Mouse (Mus musculus) embryonic facial prominence, embryonic 15.5 days (tissue): ENCODE results near the gene Ube3a. TPM values are rescaled to one million over a fixed set of nuclear protein-coding genes. Genes with fewer than 3 reads are reported as not detected.

Experiments used
- ATAC-seq: fragments of 200-750 bp; cut with Nextera tagmentation; 2 replicates; pipeline ENCODE4 v1.8.0; 2017; ENCODE audit warnings: low read depth, moderate TSS enrichment; ENCODE audit not compliant: insufficient number of reproducible peaks, low FRiP score, low TSS enrichment
- H3K27ac ChIP-seq: fragments of 300-500 bp; sonication (generic); replicated peaks from 2 replicates; pipeline ENCODE4 v1.5.1; 2015; ENCODE audit warnings: mild to moderate bottlenecking, inconsistent platforms
- H3K27me3 ChIP-seq: fragments of 300-500 bp; sonication (generic); 2 replicates; pipeline ENCODE4 v1.6.1; 2015; ENCODE audit warnings: inconsistent platforms
- H3K36me3 ChIP-seq: fragments of 300-500 bp; sonication (generic); 2 replicates; pipeline ENCODE4 v1.6.1; 2015; ENCODE audit warnings: mild to moderate bottlenecking, inconsistent platforms
- H3K4me1 ChIP-seq: fragments of 300-500 bp; sonication (generic); 2 replicates; pipeline ENCODE4 v1.6.1; 2015; ENCODE audit warnings: inconsistent platforms
- H3K4me2 ChIP-seq: fragments of 300-500 bp; sonication (generic); replicated peaks from 2 replicates; pipeline ENCODE4 v1.6.1; 2015; ENCODE audit warnings: mild to moderate bottlenecking, inconsistent platforms
- H3K4me3 ChIP-seq: fragments of 300-500 bp; sonication (generic); replicated peaks from 2 replicates; pipeline ENCODE4 v1.5.1; 2015; ENCODE audit warnings: mild to moderate bottlenecking, inconsistent platforms
- H3K9ac ChIP-seq: fragments of 300-500 bp; sonication (generic); 2 replicates; pipeline ENCODE4 v1.6.1; 2015; ENCODE audit warnings: inconsistent platforms
- H3K9me3 ChIP-seq: fragments of 300-500 bp; sonication (generic); replicated peaks from 2 replicates; pipeline ENCODE4 v1.6.1; 2016; ENCODE audit warnings: inconsistent platforms
- WGBS: fragments of 180-500 bp; shearing (Covaris S2); methylation state at CpG from one replicate; pipeline ENCODE4 v1.1.7; 2015; 5-methylcytosine and 5-hydroxymethylcytosine counted together
- polyA plus RNA-seq: library from polyadenylated mRNA; unstranded; fragments of >200 nt; fragmentation: Nextera tagmentation; extraction: Ambion mirVana; gene quantifications from 2 replicates; pipeline ENCODE4 v1.2.1, GENCODE M21; 2015

Gene Ube3a
- polyA plus RNA-seq, 1 experiment from 2014 or later, result 135 TPM

DNA sequence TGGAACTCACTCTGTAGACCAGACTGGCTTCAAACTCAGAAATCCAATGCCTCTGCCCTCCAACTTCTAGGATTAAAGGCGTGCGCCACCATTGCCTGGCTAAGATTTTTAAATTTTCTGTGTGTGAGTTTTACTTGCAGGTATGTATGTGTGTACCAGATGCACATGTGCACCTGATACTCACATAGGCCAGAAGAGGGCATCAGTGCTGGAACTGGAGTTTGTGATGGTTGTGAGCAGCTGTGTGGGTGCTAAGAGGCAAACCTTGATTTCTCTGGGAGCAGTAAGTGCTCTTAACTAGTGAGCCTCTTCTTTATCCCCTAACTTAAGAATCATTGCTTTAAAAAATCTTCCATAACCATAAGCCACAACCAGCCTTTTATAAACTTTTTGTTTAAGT is 17.0 kb downstream of the Ube3a start:
- Histone ChIP-seq H3K4me3 (no peak overlapping the region), H3K27me3 (no peaks in the 10 kb centered on the region), H3K9me3 (no peaks in the 10 kb centered on the region), H3K4me2 (no peak overlapping the region), H3K27ac (no peak overlapping the region), H3K4me1 (no peaks in the 10 kb centered on the region), H3K36me3 (0 out of 2 replicates have a peak, but pooled peaks cover 6% of the 10 kb centered on the region), H3K9ac (no peak overlapping the region)
- ATAC-seq, result no peak
- WGBS, result 100% methylated on average over 2 of the region's 2 CpGs

DNA sequence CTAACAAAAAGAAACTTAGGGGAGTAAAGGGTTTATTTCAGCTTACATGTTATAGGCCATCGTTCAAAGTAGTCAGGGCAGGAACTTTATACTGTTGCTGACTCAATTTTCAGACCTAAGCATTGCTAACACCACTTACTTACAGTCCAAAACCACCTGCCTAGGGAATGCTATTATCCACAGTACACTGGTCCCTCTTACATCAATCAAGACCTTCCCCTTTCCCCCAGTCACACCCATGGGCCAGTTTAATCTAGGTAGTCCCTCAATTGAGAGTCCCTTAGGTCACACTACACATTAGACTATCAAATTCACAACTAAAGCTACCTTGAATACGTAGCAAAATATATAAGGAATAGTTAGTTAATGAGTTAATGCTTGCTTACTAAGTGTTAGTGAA is 24.8 kb downstream of the Ube3a start:
- ATAC-seq, result no peak
- Histone ChIP-seq H3K4me1 (no peaks in the 10 kb centered on the region), H3K4me2 (no peak overlapping the region), H3K27me3 (no peaks in the 10 kb centered on the region), H3K9me3 (0 out of 2 replicates have a peak, but pooled peaks cover 4% of the 10 kb centered on the region), H3K27ac (no peak overlapping the region), H3K4me3 (no peak overlapping the region), H3K9ac (no peak overlapping the region), H3K36me3 (peaks cover 20% of the 10 kb centered on the region)
- WGBS, result 96% methylated on average over 2 of the region's 2 CpGs

- H3K4me3 ChIP-seq, result no peak overlapping the region
- 88% methylated on average over 1 of the region's 1 CpGs for WGBS
- H3K9me3 ChIP-seq, result no peaks in the 10 kb centered on the region
- no peaks in the 10 kb centered on the region for H3K27me3 ChIP-seq
- ATAC-seq, result no peak
- no peak overlapping the region for H3K27ac ChIP-seq
- H3K9ac ChIP-seq, result no peak overlapping the region
- no peak overlapping the region for H3K4me2 ChIP-seq
- H3K4me1 ChIP-seq, result no peaks in the 10 kb centered on the region
- H3K36me3 ChIP-seq, result no peaks in the 10 kb centered on the region
Observed at GRCm38 (mm10) chr7:59265538-59265937, 37.0 kb downstream of the Ube3a start.

- Histone ChIP-seq H3K4me2 (no peak overlapping the region), H3K27ac (no peak overlapping the region), H3K4me1 (no peaks in the 10 kb centered on the region), H3K9ac (no peak overlapping the region), H3K27me3 (no peaks in the 10 kb centered on the region), H3K36me3 (peaks cover 14% of the 10 kb centered on the region), H3K9me3 (no peaks in the 10 kb centered on the region), H3K4me3 (no peak overlapping the region)
- 74% methylated on average over 4 of the region's 4 CpGs for WGBS
- ATAC-seq, result no peak
Observed at GRCm38 (mm10) chr7:59271775-59272174, 43.2 kb downstream of the Ube3a start.

GRCm38 (mm10) chr7:59312576-59312975 is 84.0 kb downstream of the Ube3a start:
- Histone ChIP-seq H3K36me3 (0 out of 2 replicates have a peak, but pooled peaks cover 4% of the 10 kb centered on the region), H3K4me2 (no peak overlapping the region), H3K27ac (no peak overlapping the region), H3K4me3 (no peak overlapping the region), H3K9me3 (no peaks in the 10 kb centered on the region), H3K27me3 (no peaks in the 10 kb centered on the region), H3K4me1 (no peaks in the 10 kb centered on the region), H3K9ac (no peak overlapping the region)
- no peak for ATAC-seq
- WGBS, result 90% methylated on average over 1 of the region's 1 CpGs

- H3K4me2 ChIP-seq, result no peak overlapping the region
- WGBS, result 90% methylated on average over 1 of the region's 1 CpGs
- no peak overlapping the region for H3K9ac ChIP-seq
- no peaks in the 10 kb centered on the region for H3K27me3 ChIP-seq
- ATAC-seq, result no peak
- H3K27ac ChIP-seq, result no peak overlapping the region
- no peak overlapping the region for H3K4me3 ChIP-seq
- no peaks in the 10 kb centered on the region for H3K4me1 ChIP-seq
- no peaks in the 10 kb centered on the region for H3K36me3 ChIP-seq
- H3K9me3 ChIP-seq, result no peaks in the 10 kb centered on the region
Observed at GRCm38 (mm10) chr7:59322759-59323158, 94.2 kb downstream of the Ube3a start.
